Mouse (Mus musculus): Measurements from ENCODE around the gene Nkd1. TPM values are rescaled to one million over a fixed set of nuclear protein-coding genes. Genes with fewer than 3 reads are reported as not detected.

The Nkd1 gene
- total RNA-seq, 2 experiments from 2014 or later, result 13.7 to 14.1 TPM

DNA sequence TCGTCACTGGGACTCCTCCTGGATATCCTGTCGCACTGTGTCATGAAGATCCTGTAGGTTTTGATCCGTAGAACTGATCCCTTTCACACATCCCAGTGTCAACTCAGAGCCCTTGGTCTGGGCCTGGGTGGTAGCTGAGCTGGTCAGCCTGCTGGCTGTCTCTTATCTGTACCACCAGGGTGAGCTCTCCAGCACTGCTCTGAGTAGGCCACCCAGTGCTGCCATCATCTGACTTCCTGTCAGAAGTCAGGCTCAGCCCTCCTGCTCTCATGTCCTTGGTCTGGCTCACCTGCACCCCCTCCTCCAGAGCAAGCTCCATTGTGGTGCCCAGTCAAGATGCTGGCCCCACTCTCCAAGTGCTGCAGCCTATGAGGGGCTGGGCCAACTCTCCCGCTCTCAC is 18.8 kb downstream of the Nkd1 start:
- intact Hi-C loops (cut with DNase I), result loop anchor here (5.0 kb wide), 1 partner anchor 82 kb away; no protein-coding TSS in a partner anchor
- Histone ChIP-seq H3K27ac (no peak overlapping the region), H3K4me3 (no peak overlapping the region)
- peak; percentile 9 for TF ChIP-seq CTCF (IDR thresholded peaks at IDR 0.05)
- DNase-seq (ENCODE audit: extremely low spot score in 1 of 2, low spot score in 2 of 2), result no peak

DNA sequence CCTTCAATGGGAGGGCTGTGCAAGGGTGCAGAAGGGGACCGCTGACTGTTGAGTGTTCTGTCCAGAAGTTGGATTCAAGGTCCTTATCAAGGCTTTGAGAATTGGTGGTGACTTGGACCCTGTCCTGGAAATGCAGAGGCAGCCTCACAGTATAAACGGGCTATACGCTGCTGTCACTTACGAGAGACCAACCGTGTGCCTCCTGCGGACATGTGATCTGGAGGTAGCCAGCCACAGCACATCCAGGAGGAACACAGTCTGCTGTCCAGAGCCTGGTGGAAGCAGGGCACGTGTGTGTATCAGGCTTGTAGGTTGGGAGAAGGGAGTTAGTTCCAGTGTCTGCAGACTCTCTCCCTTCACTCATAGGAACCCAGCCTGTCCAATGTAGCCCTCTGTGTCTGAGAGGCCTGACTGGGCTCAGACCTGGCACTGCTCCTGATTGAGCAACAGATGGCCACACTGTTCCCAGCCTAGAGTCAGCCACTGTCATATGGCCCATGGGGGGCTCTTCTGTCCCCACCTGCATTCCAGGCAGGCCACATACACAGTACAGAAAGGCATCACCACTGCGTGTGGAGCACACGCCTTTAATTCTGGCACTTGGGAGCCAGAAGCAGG is 21.6 kb downstream of the Nkd1 start:
- no peak for TF ChIP-seq CTCF (IDR thresholded peaks at IDR 0.05)
- DNase-seq (ENCODE audit: extremely low spot score in 1 of 2, low spot score in 2 of 2), result no peak
- intact Hi-C loops (cut with DNase I), result no loop called here
- no peak overlapping the region for H3K4me3 ChIP-seq
- no peak overlapping the region for H3K27ac ChIP-seq

DNA sequence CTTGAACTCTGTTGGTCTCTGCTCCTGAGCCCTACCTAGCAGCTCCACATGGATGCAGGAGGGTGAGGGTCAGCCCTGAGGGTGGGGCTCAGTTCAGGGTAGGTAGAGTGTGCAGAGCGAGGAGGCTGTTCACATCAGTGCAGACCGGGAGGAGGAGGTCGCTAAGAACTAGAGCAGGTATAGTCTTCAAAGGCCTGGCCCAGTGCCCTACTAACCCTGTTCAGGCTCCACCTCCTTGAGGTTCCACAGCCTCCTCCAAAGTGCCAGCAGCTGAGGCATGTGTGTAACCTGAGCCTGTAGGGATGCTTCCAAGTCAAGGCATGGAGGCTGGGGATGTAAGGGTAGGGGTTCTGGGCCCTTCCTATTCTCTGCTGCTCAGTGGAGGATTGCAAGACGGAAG is 23.5 kb downstream of the Nkd1 start:
- no peak for TF ChIP-seq CTCF (IDR thresholded peaks at IDR 0.05)
- Histone ChIP-seq H3K27ac (no peak overlapping the region), H3K4me3 (no peak overlapping the region)
- DNase-seq (ENCODE audit: extremely low spot score in 1 of 2, low spot score in 2 of 2), result no peak
- intact Hi-C loops (cut with DNase I), result no loop called here

DNA sequence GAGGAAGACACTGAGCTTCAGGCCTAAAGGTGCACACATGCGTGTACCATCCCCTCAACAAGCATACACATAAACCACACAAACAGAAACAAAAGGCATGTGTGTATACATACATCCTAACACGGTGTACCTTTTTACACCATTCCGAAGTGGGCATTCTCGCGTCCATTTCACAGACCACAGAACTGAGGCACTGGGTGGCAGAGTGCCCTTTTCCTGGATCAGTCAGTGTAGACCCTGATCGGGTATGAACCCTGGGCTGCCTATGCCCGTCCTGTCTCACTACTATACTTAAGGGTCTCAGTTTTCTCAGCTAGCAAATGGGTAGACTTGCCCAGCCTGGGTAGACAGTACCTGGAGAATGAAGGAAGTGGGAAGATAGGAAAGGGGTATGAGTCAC is 24.3 kb downstream of the Nkd1 start:
- intact Hi-C loops (cut with DNase I), result no loop called here
- Histone ChIP-seq H3K27ac (no peak overlapping the region), H3K4me3 (no peak overlapping the region)
- DNase-seq (ENCODE audit: extremely low spot score in 1 of 2, low spot score in 2 of 2), result no peak
- no peak for TF ChIP-seq CTCF (IDR thresholded peaks at IDR 0.05)

DNA sequence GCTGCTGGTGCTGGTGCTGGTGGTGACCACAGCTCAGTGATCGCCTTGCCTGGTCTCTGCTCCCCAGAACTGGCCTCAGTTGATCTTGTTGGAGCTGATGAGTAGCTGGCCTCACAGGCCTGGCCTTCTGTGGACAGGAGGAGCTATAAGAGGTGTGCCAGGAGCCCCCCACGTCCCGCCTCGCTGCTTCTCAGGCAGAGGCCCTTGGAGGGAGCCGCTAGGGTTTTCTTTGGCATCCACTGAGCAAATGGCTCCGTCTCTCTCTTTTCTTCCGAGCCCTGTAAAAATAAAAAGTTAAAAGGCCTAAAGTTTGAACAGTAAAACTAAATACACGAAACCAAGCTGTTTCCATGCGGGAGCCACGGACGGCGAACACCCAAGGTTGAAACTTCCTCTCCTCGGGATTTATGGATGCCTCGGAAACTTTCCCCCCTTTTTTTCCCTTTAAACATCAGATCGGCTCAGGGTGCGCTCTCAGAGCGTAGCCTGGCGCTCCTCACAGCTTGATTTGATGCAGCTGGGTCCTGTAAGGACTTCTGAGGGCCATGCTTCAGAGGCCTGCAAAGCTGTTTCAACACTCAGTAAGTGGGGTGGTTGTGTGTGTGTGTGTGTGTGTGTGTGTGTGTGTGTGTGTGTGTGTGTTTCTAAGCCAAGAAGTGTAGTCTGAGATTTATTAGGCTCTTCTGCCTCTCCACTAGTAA is 25.0 kb downstream of the Nkd1 start:
- intact Hi-C loops (cut with DNase I), result no loop called here
- no peak overlapping the region for H3K4me3 ChIP-seq
- DNase-seq (ENCODE audit: extremely low spot score in 1 of 2, low spot score in 2 of 2), result no peak
- no peak overlapping the region for H3K27ac ChIP-seq
- TF ChIP-seq CTCF (IDR thresholded peaks at IDR 0.05), result no peak

DNA sequence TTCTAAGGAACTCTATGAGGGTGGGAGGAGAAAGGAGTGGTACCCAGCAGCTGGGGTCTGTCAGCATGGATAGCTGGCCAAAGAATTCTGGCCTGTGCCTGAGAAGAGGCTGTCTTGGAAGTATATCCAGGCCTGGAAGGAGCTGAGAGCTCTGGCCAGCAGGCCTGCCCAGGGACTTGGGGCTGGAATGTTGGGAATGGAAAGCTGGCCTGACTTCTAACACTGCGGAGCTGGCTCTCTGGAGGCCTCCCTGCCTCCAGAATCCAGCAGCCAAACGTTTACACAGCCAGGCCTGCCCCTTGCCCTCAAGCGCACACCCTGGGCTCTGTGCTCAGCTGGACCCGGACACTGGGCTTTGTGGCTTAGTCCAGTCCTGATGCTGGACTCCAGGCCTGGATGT is 34.5 kb downstream of the Nkd1 start:
- intact Hi-C loops (cut with DNase I), result no loop called here
- H3K27ac ChIP-seq, result no peak overlapping the region
- H3K4me3 ChIP-seq, result no peak overlapping the region
- TF ChIP-seq CTCF (IDR thresholded peaks at IDR 0.05), result no peak
- DNase-seq (ENCODE audit: extremely low spot score in 1 of 2, low spot score in 2 of 2), result no peak

DNA sequence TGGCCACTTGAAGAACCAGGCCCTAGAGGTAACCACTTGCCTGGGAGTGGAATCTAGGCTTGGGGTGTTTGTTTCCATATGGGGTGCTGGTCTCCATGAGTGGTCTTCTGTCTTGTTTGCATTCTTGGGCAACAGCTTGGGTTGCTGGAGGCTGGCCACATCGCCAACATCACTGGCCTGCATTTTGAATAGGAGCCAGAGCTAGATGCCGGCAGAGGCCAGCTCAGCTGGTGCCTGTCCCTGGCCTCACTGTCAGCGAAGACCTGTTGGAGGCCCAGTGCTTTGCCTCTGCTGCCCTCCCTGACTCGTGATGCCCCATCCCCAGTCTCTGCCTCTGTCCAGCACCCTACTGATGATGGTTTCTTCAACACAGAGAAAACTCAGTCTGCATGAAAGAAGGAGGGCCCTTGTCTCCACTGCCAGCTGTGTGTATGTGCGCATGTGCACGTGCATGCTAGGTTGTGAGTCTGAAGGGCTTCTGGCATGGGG is 38.9 kb downstream of the Nkd1 start:
- Histone ChIP-seq H3K27ac (no peak overlapping the region), H3K4me3 (no peak overlapping the region)
- intact Hi-C loops (cut with DNase I), result no loop called here
- DNase-seq (ENCODE audit: extremely low spot score in 1 of 2, low spot score in 2 of 2), result no peak
- TF ChIP-seq CTCF (IDR thresholded peaks at IDR 0.05), result no peak

DNA sequence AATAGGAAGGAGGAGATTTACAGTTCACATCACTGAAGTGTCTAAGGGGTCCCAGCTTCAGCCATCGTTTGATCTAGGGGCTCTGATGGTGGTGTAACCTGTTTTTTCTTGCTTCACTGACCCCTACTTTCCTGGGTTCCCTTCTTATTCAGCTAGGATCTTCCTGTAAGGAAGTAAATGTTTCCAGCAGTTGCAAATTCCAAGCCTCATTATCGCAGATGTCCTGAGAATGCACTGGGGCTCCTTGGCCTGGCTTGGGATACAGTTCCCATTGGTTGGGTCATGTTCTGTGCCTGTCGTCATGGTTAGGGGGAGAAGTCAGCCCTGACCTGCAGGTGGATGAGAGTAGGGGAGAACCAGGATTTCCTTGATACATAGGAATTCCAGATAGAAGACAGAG is 40.2 kb downstream of the Nkd1 start:
- no peak overlapping the region for H3K4me3 ChIP-seq
- TF ChIP-seq CTCF (IDR thresholded peaks at IDR 0.05), result no peak
- intact Hi-C loops (cut with DNase I), result no loop called here
- no peak for DNase-seq (ENCODE audit: extremely low spot score in 1 of 2, low spot score in 2 of 2)
- H3K27ac ChIP-seq, result no peak overlapping the region

DNA sequence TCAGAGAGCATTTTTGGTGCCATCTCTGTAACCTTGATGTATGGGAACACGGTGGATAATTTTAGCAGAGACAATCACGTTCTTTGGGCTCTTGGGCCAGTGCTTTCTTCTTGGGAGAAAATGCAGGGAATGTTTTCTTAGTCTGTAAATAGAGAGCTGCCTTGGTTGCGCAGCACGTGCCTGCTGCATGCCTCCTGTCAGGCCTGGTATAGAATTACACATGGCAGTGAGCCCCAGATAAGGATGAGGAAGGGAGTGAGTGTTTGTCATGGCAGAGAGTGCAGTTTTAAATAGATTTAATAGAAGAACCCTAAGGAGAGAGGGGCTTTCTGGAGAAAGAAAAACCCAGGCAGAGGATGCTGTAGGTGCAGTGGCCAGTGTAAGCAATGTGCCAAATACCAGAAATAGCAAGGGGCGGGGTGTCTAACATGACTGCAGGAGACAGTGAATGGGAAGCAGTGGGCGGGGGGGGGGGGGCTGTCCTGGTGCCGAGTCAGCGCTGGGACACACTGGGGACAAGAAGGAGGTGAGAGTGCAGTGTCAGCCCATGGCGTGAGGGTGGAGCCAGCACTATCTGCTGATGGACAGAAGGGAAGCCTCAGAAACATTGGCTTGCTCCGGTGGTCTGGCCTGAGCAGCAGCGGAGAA is 43.2 kb downstream of the Nkd1 start:
- intact Hi-C loops (cut with DNase I), result no loop called here

DNA sequence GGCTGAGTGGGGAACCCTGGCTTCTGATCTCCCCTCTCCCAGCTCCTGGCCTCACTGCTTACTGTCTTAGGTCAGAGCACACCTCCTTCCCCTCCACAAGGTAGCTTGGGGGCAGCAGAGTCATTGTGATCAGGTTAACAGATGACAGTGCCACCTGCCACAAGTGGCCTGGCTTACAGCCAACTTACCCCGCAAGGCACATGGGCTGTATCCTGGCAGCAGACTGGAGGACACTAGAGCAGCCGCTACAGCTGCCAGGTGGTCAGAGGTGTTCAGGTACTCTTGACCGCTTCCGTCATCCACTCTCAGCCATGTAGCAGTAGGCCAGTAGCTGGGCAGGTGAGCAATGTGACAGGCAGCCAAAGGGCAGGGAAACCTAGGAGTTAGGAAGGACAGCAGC is 45.0 kb downstream of the Nkd1 start:
- H3K27ac ChIP-seq, result no peak overlapping the region
- no peak overlapping the region for H3K4me3 ChIP-seq
- intact Hi-C loops (cut with DNase I), result loop anchor here (5.0 kb wide), 2 partner anchors 56 to 204 kb away; partner anchors contain the start of gene Brd7
- no peak for DNase-seq (ENCODE audit: extremely low spot score in 1 of 2, low spot score in 2 of 2)
- TF ChIP-seq CTCF (IDR thresholded peaks at IDR 0.05), result no peak

More for the DNA sequence above, 43.2 kb downstream of the Nkd1 start:
- DNase-seq (ENCODE audit: extremely low spot score in 1 of 2, low spot score in 2 of 2), result no peak
- Histone ChIP-seq H3K4me3 (no peak overlapping the region), H3K27ac (peak overlapping the region; percentile 26; the same call in 1 of the 2 replicates)
- no peak for TF ChIP-seq CTCF (IDR thresholded peaks at IDR 0.05)

DNA sequence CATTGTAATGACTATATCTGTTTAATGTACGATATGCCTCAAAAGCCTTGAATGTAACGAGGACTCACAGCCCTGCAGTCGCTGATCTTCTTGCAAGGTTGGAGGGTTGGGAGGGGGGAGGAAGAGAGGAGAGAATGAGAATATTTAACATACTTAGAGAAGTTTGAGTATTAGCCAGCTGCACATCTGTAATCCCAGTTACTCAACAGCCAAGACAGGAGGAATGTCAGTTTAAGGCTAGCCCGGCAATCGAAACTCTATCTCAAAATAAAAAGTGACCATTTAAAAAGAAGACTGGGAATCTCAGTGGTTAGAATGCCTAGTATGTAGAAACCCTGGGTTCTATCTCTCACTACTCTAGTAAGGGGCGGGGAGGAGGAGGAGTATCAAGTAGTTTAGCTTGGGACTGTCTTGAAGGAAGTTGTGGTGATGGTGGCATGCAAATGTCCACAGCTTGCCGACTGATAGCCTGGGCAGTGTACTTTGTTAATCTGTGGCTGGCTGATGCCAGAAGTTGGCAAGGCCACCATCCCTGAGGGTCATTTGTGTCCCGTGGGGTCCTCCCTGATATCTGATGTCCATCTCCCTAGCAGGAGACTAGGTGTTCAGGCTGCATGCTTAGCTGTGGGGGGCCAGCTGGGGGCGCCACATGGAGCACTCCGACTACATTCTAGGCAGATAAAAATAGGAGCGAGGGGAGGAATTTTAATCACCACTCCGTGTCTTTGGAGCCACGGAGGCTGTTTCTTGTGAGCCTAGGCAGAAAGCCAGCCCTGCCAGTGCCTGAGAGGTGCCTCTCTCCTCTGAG is 46.4 kb downstream of the Nkd1 start:
- no peak overlapping the region for H3K4me3 ChIP-seq
- peak; percentile 56 for TF ChIP-seq CTCF (IDR thresholded peaks at IDR 0.05)
- DNase-seq (ENCODE audit: extremely low spot score in 1 of 2, low spot score in 2 of 2), result peak; percentile 51 to 57
- H3K27ac ChIP-seq, result peak overlapping the region; percentile 34; the same call in 1 of the 2 replicates
- intact Hi-C loops (cut with DNase I), result loop anchor here (5.0 kb wide), 2 partner anchors 55 to 205 kb away; partner anchors contain the start of gene Brd7
